9 mouse cellular contexts compared by ENCODE assay signal in the genomic region with DNA sequence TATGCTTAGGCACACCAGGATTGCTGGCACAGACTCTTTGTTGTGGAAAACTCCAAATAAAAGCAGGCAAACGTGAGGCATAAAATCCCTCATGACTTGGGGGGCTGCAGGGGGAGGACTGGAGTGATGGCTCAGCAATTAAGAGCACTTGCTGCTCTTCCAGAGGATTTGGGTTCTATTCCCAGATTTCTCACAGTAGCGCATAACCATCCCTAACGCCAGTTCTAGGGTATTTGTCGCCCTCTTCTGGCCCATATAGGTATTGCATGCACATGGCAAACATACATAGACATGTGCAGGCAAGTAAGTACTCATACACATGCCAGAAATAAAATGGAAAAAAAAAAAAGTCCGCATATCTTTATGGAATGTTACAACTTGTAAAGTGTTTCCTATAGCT.
DNase-seq lines count a peak whose midpoint lies in the region; ATAC-seq and TF ChIP-seq lines count a peak whose summit lies in the region.
"Had no signal": no experiment of that assay in that cellular context is flagged by ENCODE, and none has a peak within 500 bp of the region (broad histone marks: within the 10 kb centered on the region; RNA-seq: fewer than 3 reads in every experiment).

No protein-coding gene starts in this region.

- peaks cover 2% of the 10 kb centered on the region; the same call in 1 of the 2 replicates for H3K4me1 ChIP-seq in heart, embryonic 11.5 days (ENCODE audit: control insufficient read depth, insufficient read depth, low read length)
- peaks cover 37% of the 10 kb centered on the region for H3K4me1 ChIP-seq in forebrain, embryonic 13.5 days
- H3K4me1 ChIP-seq in liver, embryonic 14.5 days (replicated peaks; ENCODE audit: control insufficient read depth in 2 of 2, insufficient read depth in 2 of 2, low read length in 1 of 2): no peaks in the 10 kb centered on the region

- no peaks in the 10 kb centered on the region for H3K36me3 ChIP-seq in heart, embryonic 11.5 days (ENCODE audit: control insufficient read depth, insufficient read depth, low read length)
- no peaks in the 10 kb centered on the region for H3K36me3 ChIP-seq in forebrain, embryonic 13.5 days (ENCODE audit: poor library complexity, severe bottlenecking)
- H3K36me3 ChIP-seq in liver, embryonic 14.5 days (replicated peaks; ENCODE audit: control insufficient read depth, insufficient read depth, low read depth): no peaks in the 10 kb centered on the region
- H3K36me3 ChIP-seq: limb, embryonic 15.5 days had no signal

- WGBS in heart, embryonic 11.5 days (ENCODE audit: insufficient replicate concordance): 23% methylated on average over 5 of the region's 5 CpGs
- 21% methylated on average over 5 of the region's 5 CpGs for WGBS in forebrain, embryonic 13.5 days
- 18% methylated on average over 5 of the region's 5 CpGs for WGBS in liver, embryonic 14.5 days (ENCODE audit: insufficient replicate concordance)

- peak; percentile 69 for TF ChIP-seq CTCF in liver, embryonic 14.5 days (IDR thresholded peaks at IDR 0.05; ENCODE audit: low read depth)

- no peaks in the 10 kb centered on the region for H3K9me3 ChIP-seq in heart, embryonic 11.5 days (replicated peaks; ENCODE audit: control insufficient read depth, low read length)
- no peaks in the 10 kb centered on the region for H3K9me3 ChIP-seq in forebrain, embryonic 13.5 days (replicated peaks)
- H3K9me3 ChIP-seq in liver, embryonic 14.5 days (ENCODE audit: control insufficient read depth, low read length): no peaks in the 10 kb centered on the region
- H3K9me3 ChIP-seq: limb, embryonic 15.5 days had no signal

- H3K4me3 ChIP-seq in heart, embryonic 11.5 days (ENCODE audit: low read depth, low read length): no peak overlapping the region
- no peak overlapping the region for H3K4me3 ChIP-seq in forebrain, embryonic 13.5 days
- no peak overlapping the region for H3K4me3 ChIP-seq in liver, embryonic 14.5 days (ENCODE audit: insufficient read depth in 1 of 2, low read depth in 2 of 2, low read length in 2 of 2)
- H3K4me3 ChIP-seq: limb, embryonic 15.5 days had no signal

- H3K4me2 ChIP-seq in heart, embryonic 11.5 days: no peak overlapping the region
- H3K4me2 ChIP-seq in forebrain, embryonic 13.5 days: no peak overlapping the region
- H3K4me2 ChIP-seq in liver, embryonic 14.5 days (ENCODE audit: low read depth): no peak overlapping the region
- H3K4me2 ChIP-seq: limb, embryonic 15.5 days had no signal

- peak; percentile 7 to 69 for DNase-seq in heart, adult 18-20 months
- peak; percentile 65 for DNase-seq in ovary, postnatal 14 days (ENCODE audit: low spot score)
- no peak for DNase-seq in ovary, postnatal 10 days (ENCODE audit: low spot score)
- peak; percentile 2 for DNase-seq in c-Kit-negative CD71-positive TER-119-positive erythroid progenitor cells, embryonic 14.5 days (ENCODE audit: low read depth, low spot score)
- no peak for DNase-seq in liver, embryonic 14.5 days (ENCODE audit: low read depth in 3 of 3, low spot score in 3 of 3)
- peak; percentile 46 for DNase-seq in testis, postnatal 14 days (ENCODE audit: low spot score)

- no peak overlapping the region for H3K27ac ChIP-seq in heart, embryonic 11.5 days (ENCODE audit: low read depth, low read length)
- peak overlapping the region; percentile 16; the same call in 1 of the 2 replicates for H3K27ac ChIP-seq in forebrain, embryonic 13.5 days
- no peak overlapping the region for H3K27ac ChIP-seq in liver, embryonic 14.5 days
- H3K27ac ChIP-seq: limb, embryonic 15.5 days had no signal

- no peak for TF ChIP-seq EP300 in liver, embryonic 14.5 days (IDR thresholded peaks at IDR 0.05; ENCODE audit: low read depth)

- H3K9ac ChIP-seq in heart, embryonic 11.5 days (ENCODE audit: low read depth, low read length): no peak overlapping the region
- no peak overlapping the region for H3K9ac ChIP-seq in forebrain, embryonic 13.5 days
- H3K9ac ChIP-seq in liver, embryonic 14.5 days (replicated peaks): no peak overlapping the region
- H3K9ac ChIP-seq: limb, embryonic 15.5 days had no signal

- no peak for ATAC-seq in heart, embryonic 11.5 days (replicated peaks; ENCODE audit: insufficient number of reproducible peaks, low FRiP score, low TSS enrichment)
- ATAC-seq in forebrain, embryonic 13.5 days: peak; percentile 3; the same call in 1 of the 2 replicates
- ATAC-seq in liver, embryonic 14.5 days (ENCODE audit: insufficient read depth): no peak

- no peaks in the 10 kb centered on the region for H3K27me3 ChIP-seq in heart, embryonic 11.5 days (ENCODE audit: control insufficient read depth, insufficient read depth, low read length)
- no peaks in the 10 kb centered on the region; the same call in 1 of the 2 replicates for H3K27me3 ChIP-seq in forebrain, embryonic 13.5 days
- no peaks in the 10 kb centered on the region for H3K27me3 ChIP-seq in liver, embryonic 14.5 days (ENCODE audit: control insufficient read depth, insufficient read depth, low read length)
- H3K27me3 ChIP-seq: limb, embryonic 15.5 days had no signal

Comparison
In these comparisons a context has a peak if more than half of its experiments do, and no peak if none do; other contexts are left out.
1. DNase-seq: peak in heart, adult 18-20 months (2 of 2), ovary, postnatal 14 days (single experiment), c-Kit-negative CD71-positive TER-119-positive erythroid progenitor cells, embryonic 14.5 days (single experiment) and testis, postnatal 14 days (single experiment); none in ovary, postnatal 10 days (single experiment) and liver, embryonic 14.5 days (0 of 3).